Mouse (Mus musculus) brain, embryonic 14.5 days (tissue): Measurements from ENCODE around the gene Smarca5. TPM values are rescaled to one million over a fixed set of nuclear protein-coding genes. Genes with fewer than 3 reads are reported as not detected.

Experiments
- DNase-seq: peaks from one replicate; pipeline ENCODE4 v3.0.0-alpha.2; 2011; ENCODE audit warnings: low read depth
- CTCF ChIP-seq: fragments of 200-500 bp; IDR thresholded peaks from 2 replicates; pipeline ENCODE4 v1.5.1; 2012; ENCODE audit warnings: inconsistent platforms, mild to moderate bottlenecking, moderate library complexity, borderline replicate concordance; ENCODE audit not compliant: insufficient read depth, insufficient read length; ENCODE audit errors: extremely low read depth
- POLR2A ChIP-seq: fragments of 200-500 bp; IDR thresholded peaks from 2 replicates; pipeline ENCODE4 v1.6.1; 2012; ENCODE audit warnings: mild to moderate bottlenecking, inconsistent platforms, borderline replicate concordance; ENCODE audit not compliant: poor library complexity, insufficient read depth, insufficient read length, severe bottlenecking; ENCODE audit errors: extremely low read depth
- polyA plus RNA-seq: library from polyadenylated mRNA; depleted of rRNA; stranded (reverse); fragments of >200 nt; gene quantifications from 2 replicates; pipeline ENCODE4 v1.2.3, GENCODE M21; 2012; rRNA removed

Smarca5 gene
- polyA plus RNA-seq = 23.9 and 30.8 TPM in 2 replicates

- peak; percentile 29; the same call in 1 of the 2 replicates for TF ChIP-seq POLR2A
- DNase-seq = peak; percentile 97
Observed at GRCm38 (mm10) chr8:80739155-80739924, at the start of gene Smarca5. Gene Smarca5 (minus strand): TSS chr8:80739497.

- TF ChIP-seq CTCF (no peak), POLR2A (no peak)
- DNase-seq = no peak
Observed at GRCm38 (mm10) chr8:80784559-80784958, 45.3 kb upstream of the Smarca5 start.

- no peak for DNase-seq
- TF ChIP-seq CTCF (no peak), POLR2A (no peak)
Observed at GRCm38 (mm10) chr8:80783271-80783670, 44.0 kb upstream of the Smarca5 start.

- TF ChIP-seq POLR2A = no peak
- TF ChIP-seq CTCF = no peak
- DNase-seq = peak; percentile 76
Observed at GRCm38 (mm10) chr8:80781338-80781737, 42.0 kb upstream of the Smarca5 start.

- no peak for DNase-seq
- TF ChIP-seq POLR2A (no peak), CTCF (no peak)
Observed at GRCm38 (mm10) chr8:80780271-80780670, 41.0 kb upstream of the Smarca5 start.

GRCm38 (mm10) chr8:80776436-80776835, 37.1 kb upstream of the Smarca5 start:
- TF ChIP-seq CTCF = no peak
- TF ChIP-seq POLR2A = no peak
- DNase-seq = no peak

GRCm38 (mm10) chr8:80772732-80773460, 33.6 kb upstream of the Smarca5 start:
- peak; percentile 73 for DNase-seq
- TF ChIP-seq CTCF (no peak), POLR2A (no peak)

GRCm38 (mm10) chr8:80768451-80768850, 29.2 kb upstream of the Smarca5 start:
- TF ChIP-seq CTCF = no peak
- no peak for TF ChIP-seq POLR2A
- no peak for DNase-seq

- TF ChIP-seq CTCF = peak; percentile 91
- no peak for TF ChIP-seq POLR2A
- DNase-seq = peak; percentile 91
Observed at GRCm38 (mm10) chr8:80753017-80753715, 13.9 kb upstream of the Smarca5 start.

- DNase-seq = no peak
- TF ChIP-seq CTCF = no peak
- no peak for TF ChIP-seq POLR2A
Observed at GRCm38 (mm10) chr8:80752429-80752828, 13.1 kb upstream of the Smarca5 start.

- TF ChIP-seq POLR2A (no peak), CTCF (no peak)
- DNase-seq = no peak
Observed at GRCm38 (mm10) chr8:80749091-80749490, 9.8 kb upstream of the Smarca5 start.
